Mouse (Mus musculus) adrenal gland (tissue): Measurements from ENCODE around the gene Serpinb9b.

Experiments used
- intact Hi-C: fragments of 180-260 bp; cut with DNase I; formaldehyde crosslinking; loops from one replicate; pipeline ENCODE4 v1.15.1; 2025

Gene Serpinb9b

DNA sequence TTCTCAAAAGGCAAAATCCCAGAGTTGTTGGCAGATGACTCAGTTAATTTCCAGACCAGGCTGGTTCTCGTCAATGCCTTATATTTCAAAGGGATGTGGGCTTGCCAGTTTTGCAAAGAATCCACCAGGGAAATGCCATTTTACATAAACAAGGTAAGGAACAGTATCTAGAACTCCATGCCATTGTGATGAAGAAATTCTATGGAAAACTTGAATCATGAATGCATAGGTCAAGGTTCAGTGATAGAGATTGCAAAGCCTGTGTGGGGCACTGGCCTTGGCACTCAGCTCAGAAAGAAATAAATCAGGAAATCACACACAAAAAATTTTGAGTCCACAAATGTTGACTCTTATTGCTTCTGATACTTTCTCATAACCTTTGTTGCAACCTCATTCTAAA, 8.3 kb downstream of the Serpinb9b start:
- intact Hi-C loops = no loop called here

DNA sequence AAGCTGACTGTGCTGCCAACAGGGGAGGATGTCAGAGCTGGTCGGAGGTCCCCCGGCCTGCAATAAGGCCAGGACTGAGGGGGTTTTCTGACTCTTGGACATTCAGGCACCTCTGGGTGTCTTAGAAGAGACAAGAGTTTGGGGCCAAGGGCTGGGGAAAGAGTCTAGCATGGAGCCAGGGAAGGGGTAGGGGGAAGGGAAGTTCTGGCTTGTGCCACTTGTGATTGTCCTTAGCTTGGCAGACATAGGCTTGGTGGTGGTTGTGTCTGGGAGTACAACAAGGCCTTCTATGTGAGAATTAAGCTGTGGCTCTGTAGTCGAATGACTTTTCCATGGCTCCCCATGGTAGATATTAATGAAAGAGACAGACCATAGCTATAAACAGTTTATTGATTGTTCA, 16.3 kb downstream of the Serpinb9b start:
- intact Hi-C loops = no loop called here

DNA sequence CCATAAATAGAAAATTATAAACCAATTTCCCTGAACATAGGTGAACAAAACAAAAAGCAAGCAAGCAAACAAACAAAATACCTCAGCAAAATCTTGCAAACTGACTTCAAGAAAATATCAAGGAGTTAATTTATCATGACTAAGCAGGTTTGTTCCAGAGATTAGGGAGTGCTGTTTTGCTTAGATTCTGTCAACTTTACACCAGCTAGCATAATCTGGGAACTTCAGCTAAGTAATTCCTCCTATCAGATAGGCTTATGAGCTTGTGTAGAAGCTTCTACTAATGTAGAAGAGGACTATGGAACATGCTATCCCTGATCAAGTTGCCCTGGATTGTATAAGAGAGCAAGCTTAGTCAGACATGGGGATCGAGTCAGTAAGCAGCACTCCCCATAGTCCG, 20.0 kb downstream of the Serpinb9b start:
- intact Hi-C loops = no loop called here

DNA sequence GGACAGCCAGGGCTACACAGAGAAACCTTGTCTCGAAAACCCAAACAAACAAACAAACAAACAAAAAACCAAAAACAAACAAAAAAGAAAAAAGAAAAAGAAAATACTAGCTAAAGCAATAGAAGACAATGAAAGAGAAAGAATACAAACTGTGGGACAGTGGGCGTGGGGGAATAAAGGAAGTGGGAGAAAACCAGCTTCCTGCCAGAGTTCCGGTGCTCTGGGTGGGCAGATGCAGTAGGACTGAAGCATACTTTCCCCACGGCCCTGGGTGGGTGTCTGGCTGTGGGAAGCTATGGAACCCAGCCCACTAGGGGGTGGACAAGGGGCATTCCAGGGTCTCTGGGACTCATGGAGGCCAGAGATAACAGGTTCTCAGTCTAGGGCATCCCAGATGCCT, 21.0 kb downstream of the Serpinb9b start:
- intact Hi-C loops = no loop called here

DNA sequence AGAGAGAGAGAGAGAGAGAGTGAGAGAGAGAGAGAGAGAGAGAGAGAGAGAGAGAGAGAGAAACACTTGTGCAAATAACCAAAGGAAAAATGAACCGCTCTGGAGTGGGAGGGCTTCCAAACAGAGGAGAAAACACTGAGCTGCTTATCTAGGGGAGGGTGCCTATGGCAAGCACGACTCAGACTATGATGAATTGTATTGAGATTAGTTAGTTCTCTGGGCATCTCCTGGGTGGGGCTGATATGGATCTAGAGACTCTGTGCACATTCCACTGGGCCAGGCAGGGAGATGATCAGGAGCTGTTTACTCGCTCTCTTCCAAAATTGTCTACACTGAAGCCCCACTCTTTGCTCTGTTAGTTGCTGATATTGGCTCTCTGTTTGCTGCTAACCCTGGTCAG, 24.5 kb downstream of the Serpinb9b start:
- intact Hi-C loops = no loop called here

DNA sequence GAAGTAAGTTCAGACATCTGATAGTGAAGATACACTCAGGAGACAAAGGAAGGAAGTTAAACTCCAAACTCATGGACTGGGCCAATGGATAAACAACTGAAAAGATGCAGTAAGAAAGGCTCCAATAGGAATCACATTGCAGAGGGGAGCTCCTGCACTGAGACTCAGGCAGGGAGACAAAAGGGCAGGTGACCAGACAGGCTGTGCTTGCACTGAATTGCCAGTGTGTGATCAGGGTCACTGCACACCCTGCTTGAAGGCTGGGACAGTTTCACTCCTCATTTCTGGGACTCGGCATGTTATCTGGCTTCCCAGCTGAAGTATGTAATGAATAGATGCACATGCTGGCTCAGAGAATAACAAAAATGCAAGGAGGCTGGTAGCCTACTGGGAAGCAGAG, 35.8 kb downstream of the Serpinb9b start:
- intact Hi-C loops = no loop called here

DNA sequence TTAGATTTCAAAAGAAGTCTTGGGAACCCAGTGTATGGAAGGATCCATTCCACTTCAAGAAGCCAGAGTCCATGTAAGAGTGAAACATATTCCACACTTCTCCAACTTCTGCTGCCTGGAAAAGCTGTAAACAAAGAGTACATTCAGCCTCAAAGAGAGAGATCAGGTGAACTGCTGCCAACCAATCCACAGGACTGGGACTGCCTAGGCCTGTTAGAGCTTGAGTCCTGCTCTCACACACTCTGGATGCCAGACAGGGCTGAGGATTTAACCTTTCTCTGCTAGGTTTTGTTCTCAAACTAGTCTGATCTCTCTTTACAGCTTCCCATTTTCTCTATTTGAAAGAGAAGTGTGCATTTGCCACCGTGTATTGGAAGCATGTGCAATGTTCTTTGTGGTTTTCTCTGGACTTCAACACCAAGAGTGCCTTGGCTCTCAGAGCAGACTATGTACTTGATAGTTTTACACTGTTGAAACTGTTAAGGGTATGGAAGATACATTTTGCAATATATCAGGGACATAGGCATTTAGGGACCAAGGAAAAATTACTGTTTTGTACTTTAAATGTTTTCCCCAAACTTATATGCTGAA, 40.3 kb downstream of the Serpinb9b start:
- intact Hi-C loops = no loop called here

DNA sequence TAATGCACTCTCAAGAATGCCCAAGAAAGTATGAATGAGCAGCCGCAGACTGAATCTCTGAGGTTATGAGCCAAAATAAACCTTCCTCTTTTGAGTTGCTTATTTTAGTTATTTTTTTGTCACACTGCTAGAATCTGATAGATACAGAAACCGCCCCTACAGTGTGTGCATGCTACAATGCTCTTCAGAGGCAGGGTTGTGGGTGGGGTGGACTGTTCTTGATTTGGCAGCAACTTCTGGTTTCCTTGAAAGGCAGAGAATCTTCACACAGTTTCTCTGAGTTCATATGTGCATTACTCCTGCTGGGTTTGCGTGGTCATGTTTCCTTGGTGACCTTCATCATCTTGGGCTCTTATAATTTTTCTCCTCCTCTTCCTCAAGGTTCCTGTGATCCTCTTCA, 40.9 kb downstream of the Serpinb9b start:
- intact Hi-C loops = no loop called here

DNA sequence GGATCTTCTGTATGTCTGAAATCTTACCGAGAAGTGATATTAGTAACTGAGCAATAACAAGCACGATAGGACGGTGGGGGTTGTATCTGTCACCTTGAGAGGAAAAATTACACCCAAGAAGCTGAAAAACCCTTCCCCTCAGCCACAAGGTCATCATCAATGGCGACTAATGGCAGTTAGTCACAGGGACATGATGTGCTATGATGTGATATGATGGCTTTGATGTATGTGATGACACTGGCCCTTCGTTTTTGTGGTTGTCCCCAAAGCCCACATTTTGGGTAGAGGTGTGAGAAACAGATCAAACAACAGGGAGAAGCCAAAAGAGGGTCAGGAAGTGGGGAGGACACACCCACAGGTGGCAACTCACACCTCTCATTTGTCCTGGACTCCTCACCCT, 44.6 kb downstream of the Serpinb9b start:
- intact Hi-C loops = no loop called here

DNA sequence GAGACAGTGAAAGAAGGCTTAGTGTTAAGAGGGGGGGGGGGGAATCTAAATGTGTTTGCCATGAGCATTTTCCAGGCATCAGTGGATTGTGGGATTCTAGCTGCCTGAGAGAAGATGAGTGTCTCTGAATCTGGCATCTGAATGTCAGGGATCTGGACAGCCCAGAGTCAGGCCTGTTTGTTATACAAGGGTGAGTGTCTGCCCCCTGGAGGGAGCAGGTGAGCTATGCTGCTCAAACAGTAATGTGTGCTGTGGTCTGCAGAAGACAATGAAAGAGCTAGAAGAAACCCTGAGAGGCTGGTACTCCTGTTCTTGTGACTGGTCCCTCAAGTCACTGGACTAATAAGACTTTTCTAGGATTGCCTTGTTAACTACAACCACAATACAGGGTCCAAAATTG, 46.8 kb downstream of the Serpinb9b start:
- intact Hi-C loops = loop anchor here (1.0 kb wide), 1 partner anchor 171 kb away; no protein-coding TSS in a partner anchor

DNA sequence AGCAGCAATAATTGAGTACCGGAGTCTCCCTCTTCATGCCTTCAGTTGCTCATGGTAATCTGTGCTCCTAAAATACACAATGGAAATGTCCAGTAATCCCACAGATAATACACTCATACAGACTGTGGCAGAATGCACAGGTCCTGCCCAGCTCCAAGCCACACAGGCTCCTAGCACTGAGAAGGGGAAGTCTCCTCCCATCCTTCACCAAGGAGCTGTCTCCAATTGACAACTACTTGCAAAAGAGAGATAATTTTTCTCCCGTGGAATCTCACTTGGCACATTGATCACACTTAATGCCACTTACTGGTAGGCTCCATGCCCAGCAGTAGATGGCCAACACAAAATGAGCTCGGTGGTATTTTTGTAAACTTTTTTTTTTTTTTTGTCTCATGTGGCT, 49.0 kb downstream of the Serpinb9b start:
- intact Hi-C loops = loop anchor here (5.0 kb wide), 1 partner anchor 686 kb away; no protein-coding TSS in a partner anchor

DNA sequence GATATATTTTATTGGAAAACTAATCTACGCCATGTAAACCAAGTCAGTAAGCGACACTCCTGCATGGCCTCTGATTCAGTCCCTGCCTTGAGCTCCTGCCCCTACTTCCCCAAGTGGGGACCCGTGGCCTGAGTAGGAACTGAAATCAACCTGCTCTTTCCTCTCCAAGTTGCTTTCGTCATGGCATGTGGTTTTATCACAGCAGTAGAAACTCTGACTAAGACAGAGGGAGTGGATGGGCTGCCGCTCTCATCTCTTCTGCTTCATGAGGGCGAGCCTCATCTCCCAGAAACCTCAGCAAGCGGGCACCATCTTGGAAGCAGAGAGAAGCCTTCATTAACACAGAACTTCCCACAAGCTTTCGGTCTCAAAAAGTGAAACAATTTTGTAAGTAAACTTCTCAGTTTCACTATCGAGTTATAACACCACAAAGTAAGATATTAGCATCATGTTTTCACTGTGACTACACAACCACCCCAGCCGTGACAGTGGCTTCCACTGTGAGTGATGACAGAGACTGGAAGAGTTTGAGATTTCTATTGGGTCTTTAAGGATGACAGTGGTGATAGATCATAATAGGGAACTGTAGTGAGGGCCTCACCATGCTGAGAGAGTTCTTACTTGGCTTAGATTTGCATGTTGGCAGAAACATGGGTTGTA, 49.9 kb downstream of the Serpinb9b start:
- intact Hi-C loops = loop anchor here (5.0 kb wide), 1 partner anchor 685 kb away; no protein-coding TSS in a partner anchor

DNA sequence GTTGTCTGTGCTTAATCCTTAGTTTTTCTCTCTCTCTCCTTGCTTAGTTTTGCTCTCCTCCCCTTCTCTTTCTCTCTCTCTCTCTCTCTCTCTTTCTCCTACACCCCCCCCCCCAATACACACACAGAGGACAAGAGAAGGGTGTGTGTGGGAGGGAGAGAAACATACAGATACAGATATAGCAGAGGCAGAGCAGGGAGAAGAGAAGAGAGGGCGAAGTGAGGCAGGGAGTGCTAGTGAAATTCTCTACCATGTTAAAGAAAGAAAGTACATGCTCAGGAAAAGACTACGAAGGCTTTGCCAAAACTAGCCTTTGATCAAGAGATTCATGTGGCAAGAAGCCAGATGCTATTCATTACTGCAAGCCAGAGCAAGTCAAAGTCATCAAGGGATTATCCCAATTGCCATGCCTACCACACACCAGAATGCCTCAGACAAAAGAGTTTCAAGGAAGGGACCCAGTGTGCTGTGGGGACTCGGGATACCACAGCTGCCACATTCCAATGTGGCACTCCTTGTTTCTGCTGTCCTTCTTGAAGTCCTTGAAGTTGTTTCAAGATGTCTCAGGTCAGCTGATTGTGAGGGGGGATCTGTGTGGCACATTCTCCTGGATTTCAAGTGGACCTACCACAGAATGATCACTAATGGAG, 51.0 kb downstream of the Serpinb9b start, which contains the start of gene Serpinb1b:
Serpinb1b (plus strand) TSS at position 520 of the 650 bp plus-strand sequence.
- intact Hi-C loops = loop anchor here (2.0 to 5.0 kb wide), 2 partner anchors 73 to 684 kb away; no protein-coding TSS in a partner anchor

DNA sequence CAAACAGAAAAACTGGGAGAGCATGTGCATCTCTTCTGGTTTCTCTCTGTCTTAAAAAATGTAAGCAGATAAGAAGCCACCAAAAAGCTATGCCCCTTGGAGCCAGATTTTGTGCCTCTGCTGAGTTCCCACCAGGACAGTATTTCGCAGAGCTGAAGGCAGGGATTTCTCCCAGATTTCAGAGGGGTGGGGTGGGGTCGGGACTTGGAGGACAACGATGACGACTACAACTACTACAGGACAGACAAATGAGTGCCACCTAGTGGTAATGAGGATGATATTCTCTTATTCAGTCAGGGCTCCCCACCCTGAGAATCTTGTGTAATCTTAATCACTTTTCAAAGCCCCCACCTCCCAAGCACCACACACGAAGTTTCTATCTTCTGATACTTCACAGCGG, 52.2 kb downstream of the Serpinb9b start:
- intact Hi-C loops = loop anchor here (2.0 to 5.0 kb wide), 2 partner anchors 75 to 683 kb away; no protein-coding TSS in a partner anchor

DNA sequence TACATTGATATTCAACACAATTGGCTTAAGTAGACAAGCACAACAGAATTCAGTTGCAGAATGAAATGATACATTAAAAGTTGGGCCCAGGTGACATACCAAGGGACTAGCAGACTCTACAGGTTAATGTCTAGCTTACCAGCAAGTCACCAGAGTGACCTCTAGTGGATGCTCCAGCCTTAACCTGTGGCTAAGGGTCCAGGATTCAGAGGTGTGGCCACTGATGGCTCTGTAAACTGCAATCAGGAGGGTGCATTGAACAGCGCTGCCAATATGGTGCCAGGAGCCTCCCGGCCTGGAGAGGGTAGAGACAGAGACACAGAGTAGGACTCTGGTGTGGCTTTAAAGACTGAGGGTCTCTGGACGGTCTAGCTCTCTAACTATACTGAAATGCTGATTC, 53.1 kb downstream of the Serpinb9b start:
- intact Hi-C loops = no loop called here

DNA sequence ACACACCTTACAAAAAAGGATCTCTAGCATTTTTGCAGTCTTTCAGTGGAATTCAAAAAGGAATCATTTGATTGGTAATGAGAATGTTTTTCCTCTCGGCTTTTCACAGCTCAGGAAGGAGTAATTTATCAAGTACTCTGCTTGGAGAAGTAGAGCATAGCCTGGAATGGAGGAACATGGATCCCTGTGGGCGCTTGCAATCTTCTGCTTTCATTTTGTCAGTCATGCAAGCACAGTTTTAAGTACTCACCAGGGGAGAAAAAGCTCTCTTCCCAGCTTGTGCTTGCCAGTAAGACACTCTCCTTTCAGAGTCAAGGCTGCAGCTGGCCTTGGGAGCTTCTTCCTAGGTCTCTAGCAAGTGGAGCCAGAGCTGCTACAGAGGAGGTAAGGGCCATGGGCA, 56.6 kb downstream of the Serpinb9b start:
- intact Hi-C loops = no loop called here

DNA sequence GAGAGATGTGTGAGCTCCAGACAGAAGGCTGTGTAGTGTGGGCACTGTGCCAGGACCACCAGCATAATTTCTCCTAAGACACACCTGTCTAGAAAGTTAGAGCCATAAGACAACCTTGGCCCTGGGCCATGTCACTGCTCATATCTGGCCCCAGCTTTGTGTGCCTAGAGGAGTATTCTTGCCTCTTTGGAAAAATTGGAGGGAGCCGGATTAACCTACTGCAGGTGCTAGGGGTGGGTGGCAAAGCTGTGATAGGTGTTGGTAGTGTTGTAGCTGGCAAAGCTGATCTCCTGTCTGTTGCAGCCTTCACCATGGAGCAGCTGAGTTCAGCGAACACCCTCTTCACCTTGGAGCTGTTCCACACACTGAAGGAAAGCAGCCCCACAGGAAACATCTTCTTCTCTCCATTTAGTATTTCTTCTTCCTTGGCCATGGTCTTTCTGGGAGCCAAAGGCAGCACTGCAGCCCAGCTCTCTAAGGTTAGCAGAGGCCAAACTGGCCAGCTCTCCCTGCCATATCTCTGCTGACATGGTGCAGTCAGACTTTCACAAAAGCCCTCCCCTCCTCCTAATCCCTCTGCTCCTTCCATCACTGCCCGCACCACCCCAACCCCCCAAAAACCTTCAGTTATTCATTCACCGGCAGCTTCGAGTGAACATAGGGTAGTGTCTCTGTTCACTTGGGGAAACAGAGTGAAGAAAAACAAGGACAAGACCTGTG, 57.9 kb downstream of the Serpinb9b start:
- intact Hi-C loops = no loop called here

DNA sequence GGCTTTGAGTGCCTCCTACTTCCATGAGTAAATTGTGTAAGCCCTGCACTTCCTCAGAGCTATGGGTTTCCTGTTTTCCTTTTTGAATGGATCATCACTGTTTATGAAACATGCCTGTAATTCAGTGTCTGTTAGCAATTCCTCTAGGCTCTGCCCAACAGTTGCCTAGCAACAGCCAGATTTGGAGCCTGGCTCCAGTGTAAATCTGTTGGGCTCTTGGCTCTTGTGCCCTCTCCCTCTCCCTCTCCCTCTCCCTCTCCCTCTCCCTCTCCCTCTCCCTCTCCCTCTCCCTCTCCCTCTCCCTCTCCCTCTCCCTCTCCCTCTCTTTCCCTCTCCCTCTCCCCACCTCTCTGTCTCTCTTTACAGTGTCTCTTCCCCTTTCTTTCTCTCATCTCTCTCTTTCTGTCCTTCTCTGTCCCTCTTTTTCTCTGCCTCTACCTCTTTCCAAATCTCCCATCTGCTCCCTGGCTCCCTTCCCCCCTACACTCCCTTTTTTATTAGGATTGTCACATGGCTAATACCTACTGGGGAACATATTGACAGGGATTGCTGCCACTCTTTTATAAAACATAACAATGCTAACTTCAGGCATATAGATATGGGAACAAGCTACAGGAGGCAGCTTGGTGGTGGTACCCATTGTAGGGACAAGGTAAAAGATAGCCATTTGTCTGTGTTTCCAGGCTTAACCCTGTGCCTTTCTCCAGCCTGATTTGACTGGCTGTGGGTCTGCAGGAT, 58.6 kb downstream of the Serpinb9b start:
- intact Hi-C loops = no loop called here

DNA sequence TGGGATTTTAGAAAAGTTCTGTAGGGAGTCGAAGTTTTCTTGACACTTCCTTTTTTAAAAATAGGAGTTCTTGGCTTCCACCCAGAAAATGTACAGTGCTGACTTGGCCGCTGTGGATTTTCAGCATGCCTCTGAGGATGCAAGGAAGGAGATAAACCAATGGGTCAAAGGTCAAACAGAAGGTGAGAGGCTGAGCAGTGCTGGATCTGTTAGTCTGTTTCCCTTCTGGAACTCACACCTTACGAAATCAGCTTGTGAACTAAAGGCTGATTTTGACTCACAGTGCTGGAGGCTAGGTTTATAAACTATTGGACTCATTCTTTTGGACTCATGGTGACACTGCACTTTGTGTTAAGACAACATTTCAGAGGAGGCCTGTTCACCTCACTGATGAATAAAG, 62.4 kb downstream of the Serpinb9b start:
- intact Hi-C loops = no loop called here

DNA sequence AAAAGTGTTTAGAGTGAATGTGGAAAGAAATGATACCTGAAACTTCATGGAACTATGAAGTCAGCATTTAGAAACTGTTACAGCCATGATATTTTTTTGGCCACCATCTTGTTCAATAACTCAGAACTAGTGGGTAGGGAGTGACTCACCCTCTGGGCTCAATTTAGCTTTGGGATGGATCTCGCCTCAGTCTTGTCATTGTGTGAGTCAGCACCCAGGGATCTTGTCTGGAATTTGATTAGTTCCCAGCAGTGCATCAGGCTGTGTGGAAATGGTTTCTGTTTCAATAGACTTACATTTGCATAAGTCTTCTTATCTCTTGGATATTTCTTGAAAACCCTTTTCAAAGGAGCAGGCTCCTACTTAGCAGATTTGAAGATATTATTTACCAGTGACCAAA, 63.3 kb downstream of the Serpinb9b start:
- intact Hi-C loops = loop anchor here (10.0 kb wide), 1 partner anchor 104 kb away; the partner anchor contains the start of gene Serpinb9d

DNA sequence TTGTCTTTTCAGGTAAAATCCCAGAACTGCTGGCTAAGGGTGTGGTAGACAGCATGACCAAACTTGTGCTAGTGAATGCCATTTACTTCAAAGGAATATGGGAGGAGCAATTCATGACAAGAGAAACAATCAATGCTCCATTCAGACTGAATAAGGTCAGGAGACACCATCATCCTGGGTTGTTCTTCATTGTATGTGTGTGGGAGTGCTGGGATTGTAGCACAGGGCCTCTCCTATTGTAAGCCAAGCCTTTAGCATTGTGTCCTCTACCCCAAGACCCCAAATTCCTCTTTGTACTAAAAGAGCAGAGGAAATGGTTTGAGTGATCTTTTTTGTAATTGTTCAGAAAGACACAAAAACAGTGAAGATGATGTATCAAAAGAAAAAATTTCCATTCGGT, 64.1 kb downstream of the Serpinb9b start:
- intact Hi-C loops = loop anchor here (10.0 kb wide), 1 partner anchor 103 kb away; the partner anchor contains the start of gene Serpinb9d
